Comparison of ENCODE assay signal across 27 mouse cellular contexts in the genomic region with DNA sequence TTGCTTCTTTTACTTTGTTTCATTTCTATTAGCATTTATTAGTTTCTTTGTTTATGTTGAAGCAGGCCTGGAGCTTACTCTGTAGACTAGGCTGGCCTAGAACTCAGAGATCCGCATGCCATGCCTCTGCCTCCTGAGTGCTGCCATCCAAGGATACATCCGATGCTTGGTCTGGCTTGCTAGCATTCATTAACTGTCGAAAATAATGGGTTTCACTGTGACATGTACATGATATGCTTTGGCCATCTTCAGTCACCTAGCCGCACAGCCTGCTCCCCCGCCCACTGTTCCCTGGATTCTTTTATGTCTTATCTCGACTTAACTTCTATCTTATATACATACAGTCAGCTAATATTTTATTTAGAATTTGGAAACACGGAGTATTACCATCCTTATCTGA.
"Had no signal": no experiment of that assay in that cellular context is flagged by ENCODE, and none has a peak within 500 bp of the region (broad histone marks: within the 10 kb centered on the region; RNA-seq: fewer than 3 reads in every experiment).

No protein-coding gene starts in this region.

- H3K4me1 ChIP-seq: heart, embryonic 15.5 days; hindbrain, embryonic 10.5 days; hindbrain, embryonic 12.5 days; intestine, embryonic 15.5 days; limb, embryonic 13.5 days; limb, embryonic 15.5 days; liver, embryonic 13.5 days had no signal

- H3K9me3 ChIP-seq: heart, embryonic 13.5 days; heart, embryonic 15.5 days; hindbrain, embryonic 10.5 days; hindbrain, embryonic 12.5 days; intestine, embryonic 15.5 days; limb, embryonic 13.5 days; limb, embryonic 15.5 days; liver, embryonic 13.5 days had no signal

- DNase-seq: forebrain, postnatal 0 days; gastrocnemius, adult 2 months; gastrocnemius, postnatal 10 days; gastrocnemius, postnatal 25 days; heart, postnatal 4 days; kidney, adult 18-20 months; kidney, adult 8-10 months; kidney, postnatal 10 days; kidney, postnatal 25 days; kidney, postnatal 4 days; layer of hippocampus, adult 9-11 months; layer of hippocampus, postnatal 36 days; left cerebral cortex, postnatal 4 days; liver, embryonic 13.5 days had no signal

- H3K4me2 ChIP-seq: heart, embryonic 11.5 days; heart, embryonic 13.5 days; heart, embryonic 15.5 days; hindbrain, embryonic 12.5 days; hindbrain, embryonic 14.5 days; intestine, embryonic 15.5 days; limb, embryonic 13.5 days; limb, embryonic 15.5 days; liver, embryonic 11.5 days; liver, embryonic 13.5 days had no signal

- H3K4me3 ChIP-seq: gastrocnemius, adult 2 months; heart, embryonic 13.5 days; heart, embryonic 15.5 days; hindbrain, embryonic 10.5 days; hindbrain, embryonic 12.5 days; intestine, embryonic 15.5 days; limb, embryonic 13.5 days; limb, embryonic 15.5 days; liver, embryonic 13.5 days had no signal

- H3K27me3 ChIP-seq: heart, embryonic 13.5 days; heart, embryonic 15.5 days; hindbrain, embryonic 12.5 days; intestine, embryonic 15.5 days; limb, embryonic 13.5 days; limb, embryonic 15.5 days; liver, embryonic 13.5 days had no signal

- ATAC-seq: forebrain, postnatal 0 days; hindbrain, embryonic 16.5 days; inflammation-experienced regulatory T-cells, adult 6 months; intestine, embryonic 15.5 days; intestine, postnatal 0 days had no signal

- H3K27ac ChIP-seq: gastrocnemius, adult 2 months; heart, embryonic 13.5 days; heart, embryonic 15.5 days; hindbrain, embryonic 10.5 days; hindbrain, embryonic 12.5 days; hindbrain, embryonic 14.5 days; intestine, embryonic 15.5 days; limb, embryonic 13.5 days; limb, embryonic 15.5 days; liver, embryonic 13.5 days had no signal

- H3K36me3 ChIP-seq: heart, embryonic 13.5 days; heart, embryonic 15.5 days; hindbrain, embryonic 10.5 days; hindbrain, embryonic 12.5 days; intestine, embryonic 15.5 days; limb, embryonic 13.5 days; limb, embryonic 15.5 days; liver, embryonic 13.5 days had no signal

- H3K9ac ChIP-seq: forebrain, postnatal 0 days; heart, embryonic 13.5 days; heart, embryonic 15.5 days; hindbrain, embryonic 12.5 days; hindbrain, embryonic 14.5 days; intestine, embryonic 15.5 days; limb, embryonic 13.5 days; limb, embryonic 15.5 days; liver, embryonic 13.5 days had no signal
